Mouse (Mus musculus): ENCODE data around the gene Senp3.
"Not testable (repeated sequence)": the region's sequence is repeated elsewhere in the genome, so short reads cannot be mapped to it uniquely, and the experiment has no call there.

The Senp3 gene

DNA sequence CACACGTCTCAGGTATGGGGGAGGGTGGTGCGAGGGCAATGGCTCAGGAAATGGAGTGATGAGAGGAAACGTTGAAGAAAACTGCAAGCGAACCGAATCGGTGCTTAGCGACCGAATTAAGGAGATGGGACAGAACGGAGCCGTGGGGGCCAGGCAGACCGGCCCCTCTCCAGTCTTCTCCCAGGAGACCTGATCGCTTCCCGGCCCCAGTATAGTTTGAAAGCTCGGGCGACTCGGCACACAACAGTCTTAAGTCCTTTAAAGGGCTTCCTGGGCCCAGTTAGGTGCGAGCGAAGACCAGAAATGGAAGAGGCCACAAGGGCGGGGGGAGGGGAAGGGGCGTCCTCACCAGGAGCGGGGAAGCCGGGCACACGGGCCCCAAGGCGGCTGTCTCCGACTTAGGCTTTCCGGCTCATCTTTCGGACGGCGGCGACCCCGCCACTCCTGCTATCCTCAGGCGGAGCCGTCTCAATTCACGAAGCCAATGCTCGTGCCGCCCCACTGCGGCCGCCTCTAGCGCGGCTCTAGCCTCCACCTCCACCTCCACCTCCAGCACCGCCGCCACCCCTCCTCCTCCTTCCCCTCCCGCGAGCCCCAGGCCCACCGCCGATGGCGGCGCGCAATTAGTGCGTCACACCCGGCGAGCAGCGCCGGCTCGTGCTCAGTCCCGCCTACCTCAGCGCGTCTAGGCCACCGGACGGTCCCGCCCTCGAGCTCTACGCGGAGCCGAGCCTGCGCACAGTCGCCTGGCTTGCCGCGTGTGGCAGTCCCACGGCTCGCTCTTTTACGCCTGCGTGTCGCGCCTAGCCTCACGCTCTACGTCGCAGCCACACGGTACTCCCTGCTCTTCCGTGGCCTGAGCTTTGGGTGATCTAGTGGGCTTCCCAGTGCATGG is at the start of gene Senp3:
Gene Senp3 (minus strand): TSS at position 771 of the 895 bp plus-strand sequence.
- DNase-seq (ENCODE audit: low spot score) = peak; percentile 90

DNA sequence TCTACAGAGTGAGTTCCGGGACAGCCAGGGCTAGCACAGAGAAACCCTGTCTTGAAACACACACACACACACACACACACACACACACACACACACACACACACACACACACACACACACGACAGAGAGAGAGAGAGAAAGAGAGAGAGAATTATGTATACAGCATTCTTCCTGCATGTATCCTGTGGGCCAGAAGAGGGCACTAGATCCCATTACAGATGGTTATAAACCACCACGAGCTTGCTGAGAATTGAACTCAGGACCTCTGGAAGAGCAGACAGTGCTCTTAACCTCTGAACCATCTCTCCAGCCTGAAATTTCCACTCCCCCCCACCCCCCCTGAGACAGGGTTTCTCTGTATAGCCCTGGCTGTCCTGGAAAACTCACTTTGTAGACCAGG is 49.5 kb upstream of the Senp3 start:
- DNase-seq (ENCODE audit: low spot score) = not testable (repeated sequence)

DNA sequence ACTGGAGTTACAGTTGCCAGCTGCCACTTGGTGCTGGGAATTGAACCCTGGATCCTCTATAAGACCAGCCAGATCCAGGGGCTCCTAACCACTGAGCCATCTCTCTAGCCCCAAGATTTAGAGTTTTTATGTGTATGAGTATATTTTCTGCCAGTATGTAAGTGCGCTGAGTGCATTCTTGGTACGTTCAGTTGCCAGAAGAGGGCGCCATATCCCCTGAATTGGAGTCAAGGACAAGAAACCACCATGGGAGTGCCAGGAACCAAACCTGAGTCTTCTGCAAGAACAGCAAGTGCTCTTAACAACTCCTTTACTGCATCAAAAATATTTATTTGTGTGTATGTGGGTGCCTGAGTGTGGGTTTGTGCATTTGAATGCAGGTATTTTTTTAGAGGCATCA is 47.2 kb upstream of the Senp3 start:
- peak; percentile 77 for DNase-seq (ENCODE audit: low spot score)

DNA sequence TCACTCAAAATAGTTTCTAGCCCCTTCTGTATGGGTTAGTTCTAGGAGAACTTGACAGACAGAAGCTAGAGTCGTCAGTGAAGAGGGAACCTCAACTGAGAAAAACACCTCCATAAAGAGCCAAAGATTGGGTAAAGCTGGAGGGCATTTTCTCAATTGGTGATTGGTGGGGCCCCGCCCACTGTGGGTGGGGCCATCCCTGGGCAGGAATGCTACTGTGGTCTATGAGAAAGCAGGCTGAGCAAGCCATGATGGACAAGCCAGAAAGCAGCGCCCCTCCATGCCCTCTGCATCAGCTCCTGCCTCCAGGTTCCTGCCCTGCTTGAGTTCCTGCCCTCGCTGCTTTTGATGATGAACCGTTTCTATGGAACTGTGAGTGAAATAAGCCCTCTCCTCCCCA is 44.1 kb upstream of the Senp3 start:
- no peak for DNase-seq (ENCODE audit: low spot score)

DNA sequence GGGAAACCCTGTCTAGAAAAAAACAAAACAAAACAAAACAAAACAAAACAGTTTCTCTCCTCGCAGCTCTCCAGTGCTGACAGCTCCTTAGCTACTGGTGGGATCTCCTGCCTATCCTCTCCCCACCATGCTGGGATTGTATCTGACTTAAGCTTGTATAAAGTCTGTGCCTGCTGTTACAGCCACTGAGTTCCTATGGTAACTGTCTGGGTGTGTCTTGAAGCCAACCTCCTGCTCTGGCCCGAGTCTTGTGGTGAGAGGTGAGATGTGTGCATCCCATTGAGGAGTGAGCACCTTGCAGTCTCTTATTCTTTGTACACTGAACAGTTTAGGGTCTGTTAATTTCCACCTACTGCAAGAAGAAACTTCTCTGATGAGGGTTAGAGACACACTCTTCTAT is 41.2 kb upstream of the Senp3 start:
- DNase-seq (ENCODE audit: low spot score) = no peak

DNA sequence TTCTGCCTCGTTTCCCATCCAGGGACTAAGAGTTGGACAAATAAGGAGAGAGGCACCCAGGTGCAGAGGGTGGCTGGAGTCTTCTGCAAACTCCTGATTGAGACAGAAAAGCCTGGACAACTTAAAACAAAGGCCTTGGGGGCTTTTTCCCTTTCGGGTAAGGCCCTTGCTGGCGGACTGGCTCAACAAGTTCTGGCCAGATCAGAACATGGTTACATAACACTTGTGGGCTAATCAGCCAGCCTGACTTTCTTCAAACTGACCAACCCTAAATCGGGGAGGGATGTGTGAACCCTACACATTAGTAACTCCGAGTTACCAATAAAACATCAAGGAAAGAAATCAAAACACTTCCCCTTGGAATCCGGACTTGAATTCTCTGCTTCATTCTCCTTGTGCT is 39.0 kb upstream of the Senp3 start:
- no peak for DNase-seq (ENCODE audit: low spot score)

DNA sequence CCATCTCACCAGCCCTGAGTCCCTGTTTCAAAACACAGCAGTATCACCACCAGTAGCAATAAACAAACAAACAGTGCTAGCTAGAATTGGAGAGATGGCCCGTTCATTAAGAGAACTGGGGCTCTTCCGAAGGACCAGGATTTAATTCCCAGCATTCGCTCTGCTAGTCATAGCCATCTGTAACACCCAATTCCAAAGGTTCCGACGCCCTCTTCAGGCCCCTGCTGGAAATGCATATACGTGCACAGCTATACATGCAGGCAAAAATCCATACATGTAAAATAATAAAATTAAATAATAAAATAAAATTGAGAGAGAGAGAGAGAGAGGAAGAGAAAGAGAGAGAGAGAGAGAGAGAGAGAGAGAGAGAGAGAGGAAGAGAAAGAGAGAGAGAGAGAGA is 37.5 kb upstream of the Senp3 start:
- DNase-seq (ENCODE audit: low spot score) = no peak

DNA sequence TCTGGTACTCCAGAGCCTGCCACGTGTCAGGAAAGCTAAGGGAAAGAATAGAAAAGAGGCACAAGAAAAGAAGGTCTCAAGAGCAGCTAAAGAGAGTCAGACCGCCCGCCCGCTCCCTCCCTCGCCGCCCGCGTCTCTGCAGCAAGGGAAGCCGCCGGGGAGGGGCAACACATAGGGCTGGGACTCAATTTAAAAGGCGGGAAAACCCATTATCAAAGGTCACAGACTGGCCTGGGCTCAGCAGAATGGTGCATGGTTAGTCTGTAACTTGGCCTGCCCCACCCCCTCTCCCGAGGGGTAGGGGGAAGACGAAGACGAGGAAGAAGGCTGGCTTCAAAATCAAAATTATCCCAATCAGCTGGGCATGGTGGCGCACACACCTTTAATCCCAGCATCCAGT is 36.8 kb upstream of the Senp3 start:
- DNase-seq (ENCODE audit: low spot score) = peak; percentile 73

DNA sequence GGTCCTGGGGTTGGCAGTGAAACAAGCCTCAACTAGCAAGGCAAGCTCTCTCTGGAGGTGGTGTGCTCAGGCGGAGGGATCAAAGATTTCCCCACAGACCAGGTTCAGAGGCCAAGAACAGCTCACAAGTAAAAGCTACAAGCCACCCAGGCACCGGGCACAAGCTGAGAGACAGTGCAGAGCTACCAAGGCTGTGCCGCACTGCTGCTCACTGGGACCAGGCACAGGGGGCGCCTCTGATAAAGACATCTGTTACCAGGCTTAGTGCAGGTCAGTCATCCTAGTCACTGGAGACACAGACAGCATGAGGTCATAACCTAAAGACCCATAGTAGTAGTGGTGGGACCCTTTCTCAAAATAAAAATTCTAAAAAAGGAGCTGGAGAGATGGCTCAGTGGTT is 35.1 kb upstream of the Senp3 start:
- DNase-seq (ENCODE audit: low spot score) = no peak

DNA sequence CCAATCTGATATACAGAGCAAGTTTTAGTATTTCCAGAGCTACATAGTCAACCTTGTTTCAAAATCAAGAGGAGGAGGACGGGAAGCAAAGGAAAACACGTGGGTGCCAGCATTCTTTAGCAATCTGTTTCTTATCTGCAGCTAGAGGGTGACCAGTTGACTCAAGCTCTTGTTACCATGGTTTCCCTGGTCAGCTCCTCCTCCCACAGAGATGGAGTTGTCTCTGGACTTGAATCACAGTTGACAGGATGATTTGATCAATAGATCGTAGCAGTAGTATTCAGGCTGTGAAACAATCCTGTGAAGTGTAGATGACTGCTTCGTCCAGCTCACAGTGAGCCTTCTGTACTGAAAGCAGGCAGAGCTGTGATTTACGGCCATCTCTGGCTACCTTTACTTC is 34.0 kb upstream of the Senp3 start:
- no peak for DNase-seq (ENCODE audit: low spot score)

DNA sequence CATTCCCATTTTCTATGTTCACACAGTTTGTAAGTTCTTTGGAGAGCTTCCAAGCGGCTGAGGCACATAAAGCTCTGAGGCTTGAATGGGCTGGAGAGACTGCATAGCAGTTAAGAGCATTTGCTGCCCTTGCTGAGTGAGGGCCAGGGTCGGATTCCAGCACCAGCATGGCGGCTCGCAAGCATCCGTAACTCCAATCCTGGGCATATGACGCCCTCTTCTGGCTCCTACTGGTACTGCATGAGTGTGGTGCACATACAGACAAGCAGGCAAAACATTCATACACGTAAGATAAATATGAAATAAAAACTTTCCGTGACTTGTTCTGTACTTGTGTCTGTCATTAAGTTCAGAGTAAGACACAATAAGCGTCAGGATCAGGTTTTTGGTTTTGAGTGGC is 33.6 kb upstream of the Senp3 start:
- no peak for DNase-seq (ENCODE audit: low spot score)

DNA sequence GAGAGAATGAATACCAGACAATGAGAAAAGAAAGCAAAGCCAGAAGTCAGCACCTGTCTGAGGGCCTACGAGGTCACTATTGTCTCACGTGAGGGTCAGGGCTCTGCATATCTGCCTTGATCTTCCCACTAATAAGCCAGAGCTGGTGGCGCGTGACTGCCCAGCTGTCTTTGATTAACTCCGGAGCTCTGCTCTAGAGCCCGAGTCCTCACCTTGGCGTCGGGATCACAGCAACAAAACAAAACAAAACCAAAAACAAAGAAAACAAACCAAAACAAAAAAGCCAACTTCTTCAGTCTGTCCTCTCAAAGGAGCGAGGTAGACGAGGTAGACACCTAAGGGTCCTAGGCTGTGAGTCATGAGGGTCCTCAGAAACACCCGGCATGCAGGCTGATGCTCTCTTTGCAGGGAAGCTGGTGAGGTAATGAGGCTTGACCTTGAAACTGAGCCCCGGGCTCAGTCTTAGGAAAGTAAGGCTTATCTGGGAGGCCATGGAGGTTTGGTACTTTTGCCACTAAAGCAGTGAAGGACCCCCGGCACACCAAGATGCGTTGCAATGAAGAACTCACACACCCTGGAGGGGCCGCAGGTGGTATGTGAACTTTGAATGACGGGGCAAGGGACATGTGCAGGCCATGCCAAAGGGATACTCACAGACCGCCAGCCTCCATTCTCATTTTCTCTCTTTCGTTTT is 32.9 kb upstream of the Senp3 start:
- no peak for DNase-seq (ENCODE audit: low spot score)

DNA sequence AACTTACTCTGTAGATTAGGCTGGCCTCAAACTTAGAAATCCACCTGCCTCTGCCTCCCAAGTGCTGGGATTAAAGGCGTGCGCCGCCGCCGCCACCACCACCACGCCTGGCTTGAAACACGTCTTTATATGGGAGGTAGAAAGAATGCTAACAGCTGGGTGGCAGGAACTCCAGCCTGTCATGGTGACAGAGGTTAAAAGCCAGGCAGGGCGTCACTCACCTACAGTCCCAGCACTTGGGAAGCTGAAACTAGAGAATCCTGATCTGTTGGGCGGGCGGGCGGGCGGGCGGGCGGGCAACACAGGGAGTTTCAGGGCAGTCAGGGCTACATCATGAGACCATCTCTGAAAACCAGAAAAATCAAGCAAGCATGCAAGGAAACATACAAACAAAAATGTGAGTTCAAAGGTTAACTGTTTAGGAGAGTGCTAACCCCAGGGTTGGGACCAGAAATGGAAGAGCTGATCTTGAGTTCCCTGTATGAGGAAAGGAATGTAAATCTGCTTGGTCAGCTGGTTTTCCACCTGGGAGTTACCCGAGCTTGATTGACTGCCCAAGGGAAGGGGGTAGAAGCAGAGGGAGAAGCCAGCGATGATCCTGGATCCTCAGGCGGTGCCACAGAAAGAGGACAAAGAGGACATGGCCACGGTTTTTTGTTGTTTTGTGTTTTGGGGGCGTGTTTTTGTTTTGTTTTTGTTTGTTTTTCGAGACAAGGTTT is 31.2 kb upstream of the Senp3 start:
- no peak for DNase-seq (ENCODE audit: low spot score)

DNA sequence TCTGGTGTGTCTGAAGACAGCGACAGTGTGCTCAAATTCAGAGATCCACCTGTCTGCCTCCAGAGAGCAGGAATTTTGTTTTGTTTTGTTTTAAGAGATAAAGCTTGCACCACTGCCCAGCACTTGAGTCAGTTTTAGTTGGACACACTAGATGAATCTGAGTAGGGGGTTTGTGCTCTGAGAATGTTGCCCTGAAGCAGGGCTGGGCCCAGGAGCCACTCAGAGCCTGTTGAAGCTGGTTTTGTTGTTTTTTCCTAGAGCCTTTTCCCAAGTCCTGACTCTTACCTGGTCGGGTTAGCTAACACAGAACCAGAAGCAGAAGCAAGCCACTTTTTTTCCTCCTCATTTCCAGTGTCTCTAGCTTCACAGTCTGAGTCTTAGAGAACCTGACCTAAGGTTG is 29.2 kb upstream of the Senp3 start:
- no peak for DNase-seq (ENCODE audit: low spot score)

DNA sequence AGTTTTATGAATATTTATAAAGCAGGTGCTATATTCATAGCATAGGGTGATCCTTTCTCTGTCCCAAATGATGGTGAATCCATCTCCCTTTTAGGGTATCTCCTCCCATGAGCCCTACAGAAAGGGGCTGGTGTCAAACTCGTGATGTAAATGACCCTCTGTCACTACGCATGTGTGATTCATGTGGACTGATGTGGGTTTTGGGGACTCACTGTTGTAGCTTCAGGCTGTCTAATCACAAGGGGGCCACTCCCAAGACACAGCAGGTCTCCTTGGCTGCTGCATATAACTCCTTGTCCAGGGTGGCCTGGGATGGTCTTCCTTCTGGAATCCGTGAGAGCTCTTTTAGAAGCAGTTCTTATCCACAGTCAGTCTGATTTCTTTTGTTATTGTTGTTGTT is 28.6 kb upstream of the Senp3 start:
- DNase-seq (ENCODE audit: low spot score) = no peak

DNA sequence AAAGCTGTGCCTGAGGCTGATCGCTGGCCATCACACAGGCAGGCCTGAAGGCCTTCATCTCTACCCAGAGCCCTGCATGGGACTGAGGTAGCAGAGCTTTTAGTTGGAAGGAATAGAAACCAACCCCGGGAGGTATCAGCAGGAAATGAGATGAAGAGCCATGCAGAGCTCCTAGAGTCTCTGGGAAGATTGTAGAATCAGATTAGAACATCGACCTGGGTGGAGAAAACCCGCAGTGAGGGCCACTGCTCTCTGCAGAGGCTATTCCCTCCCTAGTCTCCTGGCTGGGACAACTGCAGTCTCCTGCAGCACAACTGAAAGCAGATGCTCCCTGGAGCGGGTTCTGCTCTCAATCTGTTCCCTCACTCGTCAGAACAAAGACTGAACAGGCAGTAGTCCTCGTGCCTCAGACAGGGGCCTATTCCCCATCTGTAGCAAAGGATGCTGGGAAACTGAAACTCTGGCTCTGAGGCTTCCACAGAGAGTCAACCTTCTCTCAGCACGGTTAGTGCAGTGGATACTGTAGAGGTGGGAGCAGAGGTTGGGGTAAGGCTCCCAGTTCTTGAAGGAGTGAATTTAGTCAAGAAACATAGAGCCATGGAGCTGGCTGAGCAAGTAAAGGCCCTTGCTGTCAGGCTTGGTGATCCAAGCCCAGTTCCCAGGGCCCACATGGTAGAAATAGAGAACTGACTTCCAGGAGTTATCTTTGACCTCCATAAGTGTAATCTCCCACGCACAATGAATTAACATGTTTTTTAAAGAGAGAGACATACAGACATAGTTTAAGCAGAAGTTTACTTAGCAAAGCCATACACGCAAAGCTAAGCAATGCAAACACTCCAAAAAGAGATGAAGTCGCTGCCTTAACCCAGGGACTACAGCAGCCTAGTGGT is 27.9 kb upstream of the Senp3 start:
- DNase-seq (ENCODE audit: low spot score) = peak; percentile 40

DNA sequence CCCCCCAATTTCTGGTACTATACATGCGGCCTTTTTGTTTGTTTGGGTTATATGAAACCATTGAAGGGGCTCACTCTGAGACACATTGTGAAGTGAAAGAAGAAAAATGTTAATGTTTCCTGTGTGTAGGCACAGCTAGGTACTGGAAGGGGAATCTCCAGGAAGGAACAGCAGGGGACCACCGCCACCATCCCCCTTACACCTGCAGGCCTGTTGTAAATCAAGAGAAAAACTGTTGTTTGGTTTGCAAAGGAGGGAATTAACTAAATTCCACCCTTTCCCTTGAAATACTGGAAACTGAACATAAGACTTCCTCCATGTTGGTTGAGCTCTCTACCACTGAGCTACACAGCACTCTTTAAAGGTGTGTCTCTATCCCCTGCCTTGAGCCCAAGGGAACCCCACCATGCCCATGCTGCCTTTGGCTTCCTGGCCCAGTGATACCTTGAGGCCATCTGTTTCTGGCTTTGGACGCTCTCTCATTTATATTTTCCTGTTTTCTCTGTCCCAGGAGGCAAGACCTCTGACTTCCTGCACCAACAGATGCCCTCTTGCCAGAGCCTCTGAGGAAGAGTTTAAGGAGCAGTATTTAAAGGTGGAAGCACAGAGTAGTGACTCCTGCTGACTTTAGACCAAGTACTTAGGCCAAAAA is 26.9 kb upstream of the Senp3 start:
- DNase-seq (ENCODE audit: low spot score) = no peak

DNA sequence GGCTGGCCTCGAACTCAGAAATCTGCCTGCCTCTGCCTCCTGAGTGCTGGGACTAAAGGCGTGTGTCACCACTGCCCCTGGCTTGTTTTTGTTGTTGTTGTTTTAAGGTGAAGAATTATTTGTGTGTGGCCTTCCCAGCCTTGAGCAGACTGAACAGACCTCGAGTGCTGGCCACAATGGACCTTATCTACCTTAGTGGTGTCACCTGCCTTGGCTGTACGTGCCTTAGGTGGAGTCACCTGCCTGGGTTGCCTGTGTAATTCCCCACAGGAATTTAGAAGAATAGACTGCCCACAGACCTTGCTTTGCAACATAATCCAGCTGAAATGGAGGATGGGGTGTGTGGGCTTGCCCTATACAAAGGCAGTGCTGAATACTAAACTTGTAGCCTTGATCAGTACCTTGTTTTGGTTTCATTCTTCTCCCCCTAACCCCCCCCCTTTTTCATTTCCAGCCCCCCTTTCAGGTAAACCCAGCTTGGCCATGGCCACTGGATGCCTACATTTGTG is 26.0 kb upstream of the Senp3 start:
- no peak for DNase-seq (ENCODE audit: low spot score)

DNA sequence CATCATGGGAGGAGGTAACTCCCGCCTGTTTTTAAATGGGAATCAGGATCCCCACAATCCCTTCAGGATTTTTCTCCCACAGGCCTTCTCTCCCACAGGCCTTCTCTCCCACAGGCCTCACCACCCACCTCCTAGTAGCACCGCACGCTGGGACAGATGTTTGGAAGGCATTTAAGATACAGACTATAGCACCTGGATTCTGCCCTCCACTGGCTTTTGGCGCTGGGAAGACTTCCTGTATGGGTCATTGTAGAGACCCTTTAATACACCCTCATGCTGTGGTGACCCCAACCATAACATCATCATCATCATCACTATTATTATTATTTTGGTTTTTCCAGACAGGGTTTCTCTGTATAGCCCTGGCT is 25.6 kb upstream of the Senp3 start:
- no peak for DNase-seq (ENCODE audit: low spot score)

DNA sequence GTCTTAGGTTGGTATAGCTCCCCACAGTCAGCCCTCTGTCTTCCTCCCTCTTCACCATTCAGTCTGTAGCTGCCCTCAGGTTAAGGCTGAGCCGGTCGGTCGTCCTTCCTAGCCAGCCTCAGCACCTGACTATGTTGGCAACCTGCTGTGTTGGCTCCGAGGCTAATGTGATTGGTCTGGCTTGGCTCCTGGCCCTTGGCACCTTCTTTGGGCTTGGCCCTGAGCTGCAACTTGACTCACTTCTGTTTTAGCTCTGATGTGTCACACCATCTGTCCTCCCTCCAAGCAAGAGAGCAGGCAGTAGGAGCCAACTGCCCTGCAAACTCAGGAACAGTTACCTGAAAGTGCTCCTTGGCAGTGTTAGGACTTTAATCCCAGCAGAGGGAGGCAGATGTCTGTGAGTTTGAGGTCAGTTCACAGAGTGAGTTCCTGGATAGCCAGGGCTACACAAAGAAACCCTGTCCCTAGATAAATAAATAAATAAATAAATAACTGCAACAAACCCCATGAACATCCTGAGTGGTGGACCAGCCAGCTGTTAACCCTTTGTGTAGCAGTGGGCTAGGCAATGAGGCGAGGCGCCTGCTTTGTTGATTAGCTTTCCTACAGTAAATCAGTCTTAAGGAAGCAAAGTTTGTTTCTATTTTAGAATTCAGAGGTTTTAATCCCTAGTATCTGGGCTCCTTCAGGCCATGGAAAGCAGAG is 25.0 kb upstream of the Senp3 start:
- DNase-seq (ENCODE audit: low spot score) = no peak

DNA sequence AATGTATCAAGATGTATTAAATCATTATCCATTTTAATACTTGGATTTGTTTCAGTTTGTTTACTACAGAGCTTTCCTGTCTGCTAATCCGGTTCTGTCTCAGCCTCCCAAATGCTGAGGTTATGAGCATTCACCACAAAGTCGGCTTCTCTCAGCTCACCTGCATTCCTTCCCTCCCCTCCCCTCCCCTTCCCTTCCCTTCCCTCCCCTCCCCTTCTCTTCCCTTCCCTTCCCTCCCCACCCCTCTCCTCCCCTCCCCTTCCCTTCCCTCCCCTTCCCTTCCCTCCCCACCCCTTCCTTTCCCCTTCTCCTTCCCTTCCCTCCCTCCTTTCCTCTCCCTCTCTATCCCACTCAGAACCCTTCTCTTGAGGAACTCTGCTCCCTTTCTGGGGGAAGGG is 22.7 kb upstream of the Senp3 start:
- no peak for DNase-seq (ENCODE audit: low spot score)
